Mouse (Mus musculus): Measurements from ENCODE around the gene Tcta. TPM values are rescaled to one million over a fixed set of nuclear protein-coding genes. Genes with fewer than 3 reads are reported as not detected.
"Not testable (repeated sequence)": the region's sequence is repeated elsewhere in the genome, so short reads cannot be mapped to it uniquely, and the experiment has no call there.

Tcta gene
- polyA plus RNA-seq, 1 experiment, result 53.5 TPM

DNA sequence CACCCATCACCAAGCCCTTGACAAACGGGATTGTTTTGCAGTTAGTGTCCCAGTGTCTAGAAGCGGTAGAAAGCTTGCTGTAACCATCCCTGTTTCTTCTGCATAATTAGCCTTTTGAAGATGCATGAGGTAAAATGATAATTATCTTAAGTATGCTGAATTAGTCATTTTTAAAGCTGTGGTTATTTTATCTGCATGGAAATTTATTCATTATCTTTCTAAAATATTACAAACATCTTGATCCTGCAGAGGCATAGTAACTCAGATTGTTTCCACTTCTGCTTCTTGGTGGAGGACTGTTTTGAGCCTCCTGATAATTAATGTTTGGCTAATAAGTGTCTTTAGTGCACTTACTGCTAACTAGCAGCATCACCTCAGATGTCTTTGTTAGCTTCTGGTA is 12.5 kb upstream of the Tcta start:
- no peak for DNase-seq (ENCODE audit: extremely low spot score in 1 of 2, low spot score in 1 of 2)

DNA sequence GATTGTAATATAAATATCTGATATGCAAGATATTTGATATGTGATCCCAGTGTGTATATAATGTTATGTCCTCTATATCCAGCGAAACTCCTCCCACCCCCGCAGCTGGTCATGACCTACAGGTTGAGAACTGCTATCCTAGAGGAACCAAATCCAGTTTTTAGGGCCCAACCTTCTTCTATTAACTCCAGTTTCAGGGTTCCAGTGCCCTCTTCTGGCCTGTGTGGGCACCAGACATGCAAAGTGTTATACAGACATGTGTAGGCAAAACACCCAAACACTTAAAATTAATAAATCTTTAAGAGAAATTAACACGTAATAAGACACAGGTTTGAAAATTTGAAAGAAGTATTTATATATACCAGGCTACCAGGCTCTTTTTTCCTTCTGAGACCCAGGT is 11.6 kb upstream of the Tcta start:
- no peak for DNase-seq (ENCODE audit: extremely low spot score in 1 of 2, low spot score in 1 of 2)

DNA sequence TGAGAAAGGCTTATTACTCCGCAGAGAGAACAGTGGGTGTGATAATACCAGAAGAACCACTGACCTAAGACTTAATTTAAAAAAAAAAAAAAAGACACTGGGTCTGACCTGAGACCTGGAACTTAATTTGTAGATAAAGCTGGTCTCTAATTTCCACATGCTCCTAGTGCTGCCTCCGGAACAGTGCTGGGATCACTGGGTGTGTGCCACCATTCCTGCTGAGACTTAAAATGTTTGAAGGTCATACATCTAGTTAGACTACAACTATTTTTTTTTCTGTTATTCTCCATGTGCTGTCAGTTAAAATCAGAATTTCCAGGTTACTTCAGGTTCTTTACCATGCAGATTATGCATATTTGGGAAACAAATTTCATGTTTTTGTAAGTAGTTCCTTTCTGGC is 2.2 kb upstream of the Tcta start:
- no peak for DNase-seq (ENCODE audit: extremely low spot score in 1 of 2, low spot score in 1 of 2)

DNA sequence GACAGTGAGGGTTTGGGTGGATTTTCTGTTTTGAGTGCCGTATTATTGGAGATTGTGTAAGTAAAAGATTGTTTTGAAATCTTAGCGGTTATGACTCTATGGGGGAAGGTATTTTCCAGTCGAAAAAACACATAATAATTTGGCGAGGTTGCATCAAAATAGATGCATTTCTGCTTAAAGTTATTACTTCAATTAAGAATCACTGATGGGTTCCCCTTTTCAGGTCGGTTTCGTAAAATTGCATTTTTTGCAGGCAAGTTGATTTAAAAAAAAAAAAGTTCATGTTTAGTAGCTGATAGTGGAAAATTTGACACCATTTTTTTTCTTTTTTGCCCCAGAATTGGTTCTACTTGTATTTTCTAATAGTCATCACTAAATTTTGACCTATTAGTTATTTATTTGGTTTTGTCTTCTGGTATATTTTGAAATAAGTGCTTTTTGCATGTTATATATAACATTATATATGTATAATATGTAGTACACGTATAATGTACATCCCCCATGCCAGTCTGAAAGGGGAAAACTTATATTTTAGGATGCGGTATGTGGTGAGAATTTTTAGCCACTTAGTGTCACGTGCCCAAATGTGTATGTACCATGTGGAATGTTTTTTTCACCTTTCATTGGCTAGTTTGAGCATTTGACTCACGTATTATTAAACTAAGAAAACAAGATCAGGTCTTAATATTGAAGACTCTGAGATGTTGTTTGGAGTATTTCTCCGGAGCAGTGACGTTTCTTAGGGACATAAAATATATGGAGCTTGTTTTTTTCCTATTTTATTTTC is 1.3 kb upstream of the Tcta start:
- DNase-seq (ENCODE audit: extremely low spot score in 1 of 2, low spot score in 1 of 2), result no peak

DNA sequence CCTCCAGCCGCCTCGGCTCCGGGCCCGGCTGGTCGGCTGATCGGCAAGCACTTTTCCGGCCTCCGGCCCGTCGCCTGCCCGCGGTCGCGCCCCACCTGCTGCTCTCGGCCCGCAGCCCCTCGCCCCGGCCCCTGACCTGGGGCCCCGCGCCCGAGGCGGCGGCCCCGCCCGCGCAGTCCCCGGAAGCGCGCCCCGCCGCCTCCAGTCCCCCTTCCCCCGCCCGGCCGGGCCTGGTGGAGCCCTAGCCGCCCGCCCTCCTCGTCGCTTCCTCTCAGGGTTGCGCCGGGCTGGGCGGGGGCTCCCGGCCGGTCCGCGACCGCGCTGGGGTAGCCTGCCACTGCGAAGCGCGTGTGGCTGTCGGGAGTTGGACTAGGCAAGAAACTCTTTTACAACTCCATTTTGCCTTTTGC is 616 bp upstream of the Tcta start:
- peak in 1 of 2 experiments; percentile 46 for DNase-seq (ENCODE audit: extremely low spot score in 1 of 2, low spot score in 1 of 2)

DNA sequence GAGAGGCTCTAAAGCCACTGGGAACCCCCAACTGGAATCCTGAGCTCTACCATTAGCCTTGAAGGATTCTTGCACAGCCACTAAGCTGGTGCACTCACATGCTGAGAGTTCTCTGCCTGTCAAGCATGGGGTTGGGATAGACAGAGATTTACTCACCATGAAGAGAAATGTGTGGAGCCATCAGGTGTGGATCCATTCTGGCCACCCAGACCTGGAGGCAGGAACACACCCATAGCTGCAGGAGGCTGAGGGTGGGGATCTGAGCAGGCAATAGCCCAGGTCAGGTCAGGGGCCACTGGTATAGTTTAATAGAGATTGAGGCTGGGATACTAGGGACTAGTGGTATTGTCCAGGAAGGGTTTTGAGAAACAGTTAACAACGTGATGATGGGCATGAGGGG is 790 bp downstream of the Tcta start:
- no peak for DNase-seq (ENCODE audit: extremely low spot score in 1 of 2, low spot score in 1 of 2)

DNA sequence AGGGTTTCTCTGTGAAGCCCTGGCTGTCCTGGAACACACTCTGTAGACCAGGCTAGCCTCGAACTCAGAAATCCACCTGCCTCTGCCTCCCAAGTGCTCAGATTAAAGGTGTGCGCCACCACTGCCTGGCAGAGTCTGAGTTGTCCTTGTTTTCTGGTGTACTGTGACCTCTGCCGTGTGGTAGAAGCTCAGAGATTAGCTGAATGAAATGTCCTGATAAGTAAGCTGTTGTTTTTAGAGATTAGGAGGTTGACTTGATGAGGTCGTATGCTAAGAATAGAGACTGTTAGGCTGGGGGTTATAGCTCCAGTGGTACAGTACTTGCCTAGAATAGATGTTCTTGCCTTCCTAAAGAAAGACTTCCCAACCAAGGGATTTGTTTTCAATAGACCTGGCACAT is 1.2 kb downstream of the Tcta start:
- no peak for DNase-seq (ENCODE audit: extremely low spot score in 1 of 2, low spot score in 1 of 2)

DNA sequence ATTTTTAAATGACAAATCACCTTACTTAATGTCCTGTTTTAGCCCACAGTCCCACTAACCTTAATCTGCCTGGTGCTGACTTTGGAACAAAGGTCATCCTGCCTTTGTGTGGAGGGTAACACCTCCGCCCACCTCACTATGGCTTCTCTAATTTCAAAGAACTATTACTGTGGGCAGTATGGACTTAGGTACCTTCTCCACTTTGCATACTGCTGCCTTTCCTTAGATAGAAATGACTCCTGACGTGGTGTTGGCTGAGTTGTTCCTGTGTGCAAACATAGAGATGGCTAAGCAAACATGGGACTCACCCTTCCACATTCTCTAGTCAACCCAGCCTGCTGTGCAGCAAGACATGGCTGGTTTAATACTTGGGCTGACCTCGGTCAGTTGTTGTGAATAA is 4.1 kb downstream of the Tcta start:
- DNase-seq (ENCODE audit: extremely low spot score in 1 of 2, low spot score in 1 of 2), result no peak

DNA sequence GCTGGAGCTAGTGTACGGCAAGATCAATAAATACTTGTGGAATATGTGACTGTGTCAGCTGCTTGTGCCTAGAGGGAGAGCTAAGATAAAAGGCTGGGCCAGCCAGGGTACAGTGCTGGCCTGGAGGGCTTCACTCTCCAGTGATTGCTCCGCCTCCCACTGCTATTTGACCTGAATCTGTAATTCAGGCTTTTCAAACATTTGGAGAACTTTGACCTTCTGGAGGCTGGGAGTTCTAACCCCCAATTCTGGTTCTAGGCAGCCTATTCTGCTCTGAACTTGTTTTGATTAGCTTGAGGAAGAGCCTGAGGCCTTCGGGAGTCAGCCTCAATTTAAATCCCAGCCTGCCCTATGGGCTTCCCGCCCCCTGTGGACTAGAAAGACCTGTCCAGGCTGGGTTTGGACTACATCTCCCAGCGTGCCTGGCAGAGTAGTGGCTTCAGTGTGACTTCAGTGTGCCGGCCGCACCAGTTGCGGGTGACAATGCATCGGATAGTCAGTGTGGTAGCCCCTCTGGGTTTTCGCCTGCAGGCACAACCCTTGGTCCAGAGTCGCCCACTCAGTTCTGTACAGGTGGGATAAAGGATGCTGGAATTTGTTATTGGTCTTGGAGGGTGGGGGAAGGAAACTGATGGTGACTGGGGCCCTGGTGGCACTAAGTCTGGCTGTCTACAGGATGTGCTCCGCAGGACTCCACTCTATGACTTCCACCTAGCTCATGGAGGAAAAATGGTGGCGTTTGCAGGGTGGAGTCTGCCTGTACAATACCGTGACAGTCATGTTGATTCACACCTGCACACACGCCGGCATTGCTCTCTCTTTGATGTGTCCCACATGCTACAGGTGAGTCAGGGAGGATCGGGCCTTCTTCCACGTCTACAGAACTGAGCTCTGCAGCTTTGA is 9.3 kb downstream of the Tcta start, which contains the start of gene Amt:
Gene Amt, plus strand, starts transcription at position 401 of the 903 bp plus-strand sequence.
- DNase-seq (ENCODE audit: extremely low spot score in 1 of 2, low spot score in 1 of 2), result peak in 1 of 2 experiments; percentile 33

DNA sequence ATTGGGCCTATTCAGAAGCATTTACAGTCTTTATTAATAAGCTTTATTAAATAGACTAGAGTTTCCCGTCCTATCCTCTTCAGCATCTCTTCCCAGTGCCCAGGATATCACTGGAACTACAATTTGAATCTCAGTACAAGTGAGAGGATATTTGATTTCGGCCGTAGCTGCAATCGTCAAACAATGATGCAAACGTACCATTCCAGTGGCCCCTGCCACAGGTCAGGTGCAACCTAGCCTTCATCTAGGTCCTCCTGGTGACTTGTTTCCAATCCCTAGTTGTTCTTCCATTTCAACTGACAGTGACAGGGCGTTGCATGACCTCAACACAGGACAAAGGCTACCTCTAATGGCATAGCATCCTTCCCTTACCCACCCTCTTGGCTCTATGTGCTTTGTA is 15.2 kb downstream of the Tcta start:
- DNase-seq (ENCODE audit: extremely low spot score in 1 of 2, low spot score in 1 of 2), result no peak

DNA sequence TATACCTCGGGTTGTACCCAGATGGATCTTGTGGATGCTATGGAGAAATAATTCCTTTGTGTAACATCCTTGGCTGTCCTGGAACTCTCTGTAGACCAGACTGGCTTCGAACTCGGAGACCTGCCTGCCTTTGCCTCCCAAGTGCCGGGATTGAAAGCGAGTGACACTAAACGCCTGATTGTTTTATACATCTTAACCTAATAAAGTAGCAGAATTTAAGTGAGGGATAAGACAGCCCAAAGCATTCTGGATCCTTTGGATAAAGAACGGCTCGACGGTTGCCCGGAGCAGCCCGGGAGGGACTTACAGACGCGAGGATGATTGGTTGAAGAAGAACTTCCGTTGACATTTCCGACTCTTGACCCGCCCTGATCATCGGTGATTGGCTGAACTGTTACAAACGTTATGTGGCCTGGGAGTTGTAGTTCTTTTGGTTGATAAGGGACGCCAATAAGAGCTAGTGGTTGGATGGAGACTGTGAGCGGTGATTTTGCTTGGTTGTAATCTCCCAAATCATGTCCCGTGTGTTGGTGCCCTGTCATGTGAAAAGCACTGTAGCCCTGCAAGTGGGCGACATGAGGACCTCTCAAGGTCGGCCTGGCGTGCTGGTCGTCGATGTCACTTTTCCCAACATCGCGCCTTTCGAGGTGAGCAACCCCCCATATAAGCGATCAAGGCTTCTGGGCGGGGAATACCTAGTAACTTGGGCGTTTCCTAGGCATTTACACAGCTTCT is 15.8 kb downstream of the Tcta start, which contains the start of gene Nicn1:
Gene Nicn1, plus strand, starts transcription at position 414 of the 735 bp plus-strand sequence.
- DNase-seq (ENCODE audit: extremely low spot score in 1 of 2, low spot score in 1 of 2), result peak; percentile 97 to 98

DNA sequence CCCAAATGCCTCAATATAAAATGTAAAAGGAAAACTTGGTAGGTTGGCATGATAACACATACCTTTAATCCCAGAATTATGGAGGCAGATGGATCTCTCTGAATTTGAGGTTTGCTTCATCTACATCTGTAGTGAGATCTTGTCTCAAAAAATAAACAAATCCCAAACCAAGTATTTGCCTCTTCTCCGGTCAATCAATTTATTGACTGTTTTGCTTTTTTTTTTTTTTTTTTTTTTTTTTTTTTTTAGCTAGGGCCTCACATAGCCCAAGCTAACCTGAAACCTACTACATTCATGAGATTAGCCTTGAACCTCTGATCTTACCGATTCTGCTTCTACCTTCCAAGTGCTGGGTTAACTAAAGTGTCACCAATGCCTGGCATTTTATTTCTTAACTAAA is 16.6 kb downstream of the Tcta start:
- DNase-seq (ENCODE audit: extremely low spot score in 1 of 2, low spot score in 1 of 2), result no peak

DNA sequence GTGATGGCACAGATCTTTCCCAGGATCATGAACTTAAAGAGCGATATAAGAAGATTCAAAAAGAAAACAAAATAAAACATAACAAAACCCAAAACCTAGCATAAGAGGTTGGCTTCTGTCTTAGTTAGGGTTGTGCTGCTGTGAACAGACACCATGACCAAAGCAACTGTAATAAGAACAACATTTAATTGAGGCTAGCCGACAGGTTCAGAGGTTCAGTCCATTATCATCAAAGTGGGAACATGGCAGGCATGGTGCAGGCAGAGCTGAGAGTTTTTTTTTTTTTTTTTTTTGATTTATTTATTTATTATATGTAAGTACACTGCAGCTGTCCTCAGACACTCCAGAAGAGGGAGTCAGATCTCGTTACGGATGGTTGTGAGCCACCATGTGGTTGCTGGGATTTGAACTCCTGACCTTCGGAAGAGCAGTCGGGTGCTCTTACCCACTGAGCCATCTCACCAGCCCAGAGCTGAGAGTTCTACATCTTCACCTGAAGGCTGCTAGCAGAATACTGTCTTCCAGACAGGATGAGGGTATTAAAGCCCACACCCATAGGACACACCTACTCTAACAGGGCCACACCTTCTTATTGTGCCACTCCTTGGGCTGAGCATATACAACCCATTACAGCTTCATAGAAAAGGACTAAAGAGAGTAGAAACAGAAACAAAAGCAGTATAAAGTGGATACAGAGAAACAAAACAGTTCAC is 18.3 kb downstream of the Tcta start:
- DNase-seq (ENCODE audit: extremely low spot score in 1 of 2, low spot score in 1 of 2), result not testable (repeated sequence)

DNA sequence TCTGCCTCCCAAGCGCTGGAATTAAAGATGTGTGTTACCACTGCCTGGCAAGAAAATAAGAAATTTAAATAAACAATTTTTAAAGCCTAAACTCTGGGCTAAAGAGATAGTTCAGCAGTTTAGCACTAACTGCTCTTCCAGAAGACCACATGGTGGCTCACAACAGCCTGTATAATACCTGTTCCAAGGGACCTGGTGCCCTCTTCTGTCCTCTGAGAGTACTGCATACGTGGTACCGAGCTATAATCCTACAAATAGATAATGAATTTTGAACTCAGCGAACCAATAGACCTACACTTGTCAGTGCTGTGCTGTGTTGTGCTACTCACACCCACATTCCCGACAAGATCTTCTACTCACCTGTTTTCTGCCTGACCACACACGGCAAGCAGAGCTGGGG is 21.6 kb downstream of the Tcta start:
- DNase-seq (ENCODE audit: extremely low spot score in 1 of 2, low spot score in 1 of 2), result peak; percentile 47 to 85

DNA sequence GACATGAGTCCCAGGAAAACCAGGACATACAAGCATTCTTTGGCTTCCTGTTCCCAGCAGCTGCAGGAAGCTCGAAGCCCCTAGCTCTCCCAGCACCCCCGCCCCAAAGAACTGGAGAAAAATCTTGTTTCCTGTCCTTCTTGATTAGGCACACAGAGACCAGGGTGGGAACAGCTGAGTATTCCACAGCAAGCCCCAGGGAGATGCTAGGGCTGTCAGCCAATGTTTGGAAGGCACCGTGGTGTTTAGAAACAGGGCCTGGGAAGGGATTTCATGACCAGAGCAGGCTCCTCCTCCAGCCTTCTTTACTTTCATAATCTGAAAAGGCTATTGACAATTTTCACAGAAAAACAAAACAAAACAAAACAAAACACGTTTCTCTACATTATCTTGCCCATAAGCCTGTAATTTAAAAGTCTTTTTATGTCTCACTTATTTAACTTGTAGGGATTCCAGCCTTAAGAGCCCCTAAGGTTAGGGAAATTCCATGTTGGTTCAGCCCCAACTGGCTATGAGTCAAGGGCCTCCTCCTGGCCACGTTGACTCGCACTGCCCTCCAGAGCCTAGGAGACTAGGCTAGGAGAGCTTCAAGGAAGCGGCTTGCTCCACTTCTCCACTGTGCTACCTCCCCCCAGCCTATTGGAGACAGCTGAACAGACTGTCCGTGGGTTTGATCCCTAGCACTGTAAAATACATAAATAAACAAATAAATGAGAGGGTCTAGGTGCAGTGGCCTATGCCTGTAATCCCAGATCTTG is 25.7 kb downstream of the Tcta start:
- no peak for DNase-seq (ENCODE audit: extremely low spot score in 1 of 2, low spot score in 1 of 2)

DNA sequence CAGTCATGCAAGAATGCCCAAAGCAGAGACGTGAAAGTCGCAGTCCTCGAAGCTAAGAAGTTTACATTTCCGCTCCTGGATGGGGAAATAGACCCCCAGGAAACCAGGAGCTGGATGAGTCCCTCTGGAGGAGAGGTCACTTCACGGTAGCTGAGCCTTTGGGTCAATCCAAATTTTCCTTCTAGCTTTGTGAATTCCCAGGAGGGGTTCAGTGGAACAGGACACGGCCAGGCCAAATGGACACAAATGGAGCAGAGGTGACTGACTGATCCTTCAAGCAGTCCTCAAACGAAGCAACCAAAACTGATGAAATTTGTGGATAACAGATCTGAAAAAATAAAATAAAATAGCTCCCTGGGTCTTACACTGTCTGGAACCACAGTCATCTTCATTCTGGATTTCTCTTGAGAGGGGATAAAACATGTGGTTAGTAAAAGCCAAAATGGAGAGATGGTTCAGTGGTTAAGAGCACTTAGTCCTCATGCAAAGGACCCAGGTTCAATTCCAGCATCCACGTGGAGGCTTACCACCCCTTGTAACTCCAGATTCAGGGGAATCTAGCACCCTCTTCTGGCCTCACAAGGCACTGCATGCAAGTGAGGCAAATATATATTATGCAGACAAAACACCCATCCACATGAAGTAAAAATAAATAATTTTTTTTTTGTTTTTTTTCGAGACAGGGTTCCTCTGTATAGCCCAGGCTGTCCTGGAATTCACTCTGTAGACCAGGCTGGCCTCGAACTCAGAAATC is 27.1 kb downstream of the Tcta start:
- no peak for DNase-seq (ENCODE audit: extremely low spot score in 1 of 2, low spot score in 1 of 2)

DNA sequence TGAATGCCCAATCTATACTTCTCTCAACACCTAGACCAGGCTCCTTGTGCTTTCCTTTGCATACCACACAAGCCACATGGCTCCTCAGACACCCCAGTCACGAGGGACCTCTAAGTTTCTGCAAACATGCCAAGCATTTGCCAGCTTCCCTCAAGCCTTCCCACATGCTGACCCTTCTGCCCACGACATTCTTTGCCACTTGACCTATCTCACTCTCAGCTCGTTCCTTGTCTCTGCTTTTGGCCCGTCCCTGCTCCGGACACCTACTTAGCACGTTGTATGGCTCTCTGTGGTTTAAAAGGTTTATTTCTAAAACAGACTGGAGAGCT is 30.7 kb downstream of the Tcta start:
- no peak for DNase-seq (ENCODE audit: extremely low spot score in 1 of 2, low spot score in 1 of 2)

DNA sequence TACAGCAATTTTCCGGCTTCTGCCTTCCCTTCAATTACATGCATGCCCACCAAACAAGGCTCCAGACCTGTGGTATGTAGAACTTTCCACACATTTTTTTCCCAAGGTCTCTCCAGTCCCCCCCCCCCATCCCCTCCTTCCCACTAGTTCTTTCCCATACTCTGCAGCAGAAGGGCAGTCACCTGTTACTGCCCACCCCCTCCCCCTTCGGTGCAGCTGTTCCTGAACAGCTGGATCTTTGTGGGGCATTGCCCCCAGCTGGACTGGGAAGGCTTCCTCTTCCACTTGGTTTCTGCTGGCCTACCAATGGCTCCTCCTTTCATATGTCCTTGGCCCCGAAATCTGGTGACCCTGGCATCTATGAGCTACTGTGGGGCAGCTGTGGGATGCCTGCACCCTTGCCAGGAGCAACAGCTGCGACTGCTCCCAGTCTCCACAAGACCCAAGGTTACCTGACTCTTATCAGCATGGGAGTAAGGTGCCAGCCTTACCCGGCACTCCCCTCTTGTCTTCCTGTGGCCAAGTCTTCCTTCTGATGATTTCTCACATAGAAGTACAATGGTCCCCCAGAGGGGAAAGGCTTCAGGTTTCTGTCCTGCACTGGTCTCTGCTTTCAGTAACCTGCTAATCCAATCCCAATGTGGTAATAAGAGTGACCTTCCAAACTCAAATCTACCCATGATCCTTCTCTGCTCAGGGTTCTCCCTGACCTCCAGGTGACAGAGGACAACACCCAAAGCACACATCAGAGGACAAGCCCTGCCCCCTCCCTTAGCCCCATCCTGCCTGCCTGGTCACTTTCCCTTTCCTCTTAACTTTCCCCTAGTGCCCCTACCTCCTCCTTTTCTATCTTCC is 31.3 kb downstream of the Tcta start:
- no peak for DNase-seq (ENCODE audit: extremely low spot score in 1 of 2, low spot score in 1 of 2)

Measured in frontal cortex, adult 2 months (tissue).